Mouse (Mus musculus): ENCODE measurements around the gene Nbea. TPM values are rescaled to one million over a fixed set of nuclear protein-coding genes. Genes with fewer than 3 reads are reported as not detected.

The Nbea gene
- polyA plus RNA-seq, 1 experiment = 7.7 TPM

GRCm38 (mm10) chr3:55730549-55730948, 453.0 kb downstream of the Nbea start:
- H3K36me3 ChIP-seq (ENCODE audit: control insufficient read depth, insufficient read depth, low read length) = no peaks in the 10 kb centered on the region
- no peak for DNase-seq
- no peaks in the 10 kb centered on the region for H3K4me1 ChIP-seq (ENCODE audit: control insufficient read depth, insufficient read depth, low read length)
- no peaks in the 10 kb centered on the region for H3K27me3 ChIP-seq (replicated peaks; ENCODE audit: control insufficient read depth, insufficient read depth, low read length)
- H3K4me3 ChIP-seq (ENCODE audit: insufficient read depth, low read depth, low read length) = no peak overlapping the region
- no peak for TF ChIP-seq CTCF (conservative IDR thresholded peaks at IDR 0.05; ENCODE audit: insufficient read depth, insufficient read length, low read depth, low read length)
- no peak for TF ChIP-seq POLR2A (IDR thresholded peaks at IDR 0.05; ENCODE audit: low read depth, low read length)
- WGBS = 79% methylated on average over 5 of the region's 5 CpGs
- no peak overlapping the region for H3K27ac ChIP-seq (ENCODE audit: insufficient read depth, low read depth, low read length)

DNA sequence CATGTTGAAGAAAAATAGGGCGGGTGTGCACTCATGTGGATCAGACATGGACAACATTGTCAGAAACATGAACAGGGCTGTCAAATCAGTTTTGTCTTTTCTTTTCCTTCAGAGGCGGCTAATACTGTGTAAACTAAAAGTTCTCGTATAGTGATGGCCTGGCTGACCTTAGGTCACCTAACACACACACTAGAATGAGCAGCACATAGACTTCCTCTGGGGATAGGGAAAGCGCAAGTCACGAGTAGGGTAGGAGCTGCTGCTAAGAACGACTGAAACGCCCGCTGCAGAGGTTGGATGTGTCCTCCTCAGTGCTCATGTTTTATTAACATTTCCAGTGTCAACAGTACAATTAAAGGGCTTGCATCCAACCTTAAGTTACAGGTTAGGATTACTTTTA, 453.4 kb downstream of the Nbea start:
- TF ChIP-seq POLR2A (IDR thresholded peaks at IDR 0.05; ENCODE audit: low read depth, low read length) (no peak), CTCF (conservative IDR thresholded peaks at IDR 0.05; ENCODE audit: insufficient read depth, insufficient read length, low read depth, low read length) (no peak)
- 60% methylated on average over 8 of the region's 8 CpGs for WGBS
- H3K27ac ChIP-seq (ENCODE audit: insufficient read depth, low read depth, low read length) = no peak overlapping the region
- no peak overlapping the region for H3K4me3 ChIP-seq (ENCODE audit: insufficient read depth, low read depth, low read length)
- H3K4me1 ChIP-seq (ENCODE audit: control insufficient read depth, insufficient read depth, low read length) = no peaks in the 10 kb centered on the region
- no peaks in the 10 kb centered on the region for H3K27me3 ChIP-seq (replicated peaks; ENCODE audit: control insufficient read depth, insufficient read depth, low read length)
- H3K36me3 ChIP-seq (ENCODE audit: control insufficient read depth, insufficient read depth, low read length) = no peaks in the 10 kb centered on the region
- DNase-seq = no peak

DNA sequence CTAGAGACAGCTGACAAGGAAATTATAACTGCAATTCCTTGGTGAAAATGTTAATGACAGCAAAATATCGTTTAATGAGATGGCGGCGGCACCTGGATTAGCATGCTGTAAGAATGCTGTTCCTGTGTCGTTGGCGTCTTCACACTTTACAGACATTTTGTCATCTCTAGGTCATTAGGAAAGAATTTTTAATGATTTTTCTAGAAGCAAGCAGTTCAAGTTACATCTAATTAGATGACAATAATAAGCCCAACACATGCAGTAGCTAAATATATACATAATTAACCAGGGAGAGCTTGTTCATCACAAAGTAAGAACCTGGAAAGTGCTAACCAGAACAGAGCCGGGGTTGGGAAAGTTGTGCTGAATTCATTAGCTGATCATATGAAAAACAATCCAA, 469.2 kb downstream of the Nbea start:
- no peak overlapping the region for H3K27ac ChIP-seq (ENCODE audit: insufficient read depth, low read depth, low read length)
- H3K4me1 ChIP-seq (ENCODE audit: control insufficient read depth, insufficient read depth, low read length) = no peaks in the 10 kb centered on the region
- H3K27me3 ChIP-seq (replicated peaks; ENCODE audit: control insufficient read depth, insufficient read depth, low read length) = no peaks in the 10 kb centered on the region
- TF ChIP-seq CTCF (conservative IDR thresholded peaks at IDR 0.05; ENCODE audit: insufficient read depth, insufficient read length, low read depth, low read length) = no peak
- H3K4me3 ChIP-seq (ENCODE audit: insufficient read depth, low read depth, low read length) = no peak overlapping the region
- WGBS = 86% methylated on average over 6 of the region's 6 CpGs
- no peaks in the 10 kb centered on the region for H3K36me3 ChIP-seq (ENCODE audit: control insufficient read depth, insufficient read depth, low read length)
- DNase-seq = no peak

DNA sequence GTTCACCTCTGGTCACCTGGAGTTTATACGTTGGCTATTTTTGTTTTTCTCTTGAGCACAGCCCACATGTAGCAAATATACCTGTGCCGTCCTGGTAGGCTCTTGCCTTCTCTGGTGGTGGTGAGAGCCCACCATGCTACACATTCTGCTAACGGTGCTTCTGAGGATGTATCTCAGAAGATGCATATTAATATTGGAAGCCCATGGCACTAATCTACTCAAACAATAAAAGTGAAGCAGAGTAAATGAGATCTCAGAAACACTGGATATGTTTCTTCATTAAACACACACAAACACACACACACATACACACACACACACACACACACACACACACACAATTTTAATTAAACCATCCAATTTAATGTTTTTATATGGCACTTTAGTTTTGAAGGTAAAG, 469.6 kb downstream of the Nbea start:
- DNase-seq = no peak
- H3K27me3 ChIP-seq (replicated peaks; ENCODE audit: control insufficient read depth, insufficient read depth, low read length) = no peaks in the 10 kb centered on the region
- WGBS = 94% methylated on average over 3 of the region's 3 CpGs

GRCm38 (mm10) chr3:55710300-55710699, 473.2 kb downstream of the Nbea start:
- Histone ChIP-seq H3K36me3 (ENCODE audit: control insufficient read depth, insufficient read depth, low read length) (no peaks in the 10 kb centered on the region), H3K27ac (ENCODE audit: insufficient read depth, low read depth, low read length) (no peak overlapping the region), H3K4me1 (ENCODE audit: control insufficient read depth, insufficient read depth, low read length) (no peaks in the 10 kb centered on the region), H3K27me3 (replicated peaks; ENCODE audit: control insufficient read depth, insufficient read depth, low read length) (no peaks in the 10 kb centered on the region), H3K4me3 (ENCODE audit: insufficient read depth, low read depth, low read length) (no peak overlapping the region)
- TF ChIP-seq CTCF (conservative IDR thresholded peaks at IDR 0.05; ENCODE audit: insufficient read depth, insufficient read length, low read depth, low read length) (no peak), POLR2A (IDR thresholded peaks at IDR 0.05; ENCODE audit: low read depth, low read length) (no peak)
- DNase-seq = no peak
- 90% methylated on average over 4 of the region's 4 CpGs for WGBS

More for the DNA sequence above, 469.6 kb downstream of the Nbea start:
- no peak for TF ChIP-seq CTCF (conservative IDR thresholded peaks at IDR 0.05; ENCODE audit: insufficient read depth, insufficient read length, low read depth, low read length)
- no peak for TF ChIP-seq POLR2A (IDR thresholded peaks at IDR 0.05; ENCODE audit: low read depth, low read length)
- Histone ChIP-seq H3K4me1 (ENCODE audit: control insufficient read depth, insufficient read depth, low read length) (no peaks in the 10 kb centered on the region), H3K4me3 (ENCODE audit: insufficient read depth, low read depth, low read length) (no peak overlapping the region), H3K36me3 (ENCODE audit: control insufficient read depth, insufficient read depth, low read length) (no peaks in the 10 kb centered on the region), H3K27ac (ENCODE audit: insufficient read depth, low read depth, low read length) (no peak overlapping the region)

- H3K27ac ChIP-seq (ENCODE audit: insufficient read depth, low read depth, low read length) = no peak overlapping the region
- H3K36me3 ChIP-seq (ENCODE audit: control insufficient read depth, insufficient read depth, low read length) = no peaks in the 10 kb centered on the region
- H3K27me3 ChIP-seq (replicated peaks; ENCODE audit: control insufficient read depth, insufficient read depth, low read length) = no peaks in the 10 kb centered on the region
- 89% methylated on average over 6 of the region's 6 CpGs for WGBS
- peaks cover 6% of the 10 kb centered on the region; the same call in 1 of the 2 replicates for H3K4me1 ChIP-seq (ENCODE audit: control insufficient read depth, insufficient read depth, low read length)
- DNase-seq = no peak
- TF ChIP-seq POLR2A (IDR thresholded peaks at IDR 0.05; ENCODE audit: low read depth, low read length) (no peak), CTCF (conservative IDR thresholded peaks at IDR 0.05; ENCODE audit: insufficient read depth, insufficient read length, low read depth, low read length) (no peak)
- no peak overlapping the region for H3K4me3 ChIP-seq (ENCODE audit: insufficient read depth, low read depth, low read length)
Measured at GRCm38 (mm10) chr3:55701632-55702031, 481.9 kb downstream of the Nbea start.

DNA sequence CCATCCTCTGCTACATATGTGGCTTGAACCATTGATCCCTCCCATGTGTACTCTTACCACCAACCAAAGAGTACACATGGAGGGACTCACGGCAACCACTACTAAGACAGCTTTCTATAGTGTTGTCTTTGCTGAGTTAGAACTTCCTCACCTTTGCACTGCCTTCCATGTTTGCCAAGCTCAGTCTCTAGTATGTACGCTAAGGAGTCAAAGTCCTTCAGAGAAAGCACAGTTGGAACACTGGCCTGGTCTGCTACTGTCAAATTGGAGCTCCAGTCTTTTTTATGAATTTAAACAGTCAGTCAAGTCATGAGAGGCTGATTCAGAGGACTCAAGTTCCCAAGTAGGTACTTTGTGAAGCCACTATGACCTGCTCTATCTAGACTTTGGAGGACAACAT, 486.3 kb downstream of the Nbea start:
- WGBS = 68% methylated on average over 2 of the region's 2 CpGs
- DNase-seq = peak; percentile 77

DNA sequence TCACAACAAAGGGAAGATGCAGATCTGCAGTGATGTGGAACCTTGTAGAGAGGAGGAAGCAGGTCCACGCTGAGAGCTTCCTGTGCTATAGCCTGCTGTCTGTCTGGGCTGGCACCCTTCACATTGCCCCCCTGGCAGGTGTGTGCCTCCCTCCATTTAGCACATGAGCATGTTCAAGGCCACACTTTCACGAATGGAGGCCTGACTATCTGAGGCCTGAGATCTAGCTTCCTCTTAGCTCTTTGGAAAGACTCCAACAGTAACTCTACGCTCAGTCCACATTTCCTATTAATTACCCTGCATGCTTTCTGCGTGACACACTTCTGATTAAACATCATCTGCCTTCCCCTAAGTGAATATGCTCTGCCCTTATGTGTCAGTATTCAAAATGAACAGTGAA, 490.4 kb downstream of the Nbea start:
- Histone ChIP-seq H3K27me3 (replicated peaks; ENCODE audit: control insufficient read depth, insufficient read depth, low read length) (no peaks in the 10 kb centered on the region), H3K27ac (ENCODE audit: insufficient read depth, low read depth, low read length) (no peak overlapping the region), H3K4me3 (ENCODE audit: insufficient read depth, low read depth, low read length) (no peak overlapping the region), H3K36me3 (ENCODE audit: control insufficient read depth, insufficient read depth, low read length) (no peaks in the 10 kb centered on the region), H3K4me1 (ENCODE audit: control insufficient read depth, insufficient read depth, low read length) (peaks cover 6% of the 10 kb centered on the region; the same call in 1 of the 2 replicates)
- no peak for DNase-seq
- 23% methylated on average over 4 of the region's 4 CpGs for WGBS
- no peak for TF ChIP-seq CTCF (conservative IDR thresholded peaks at IDR 0.05; ENCODE audit: insufficient read depth, insufficient read length, low read depth, low read length)
- no peak for TF ChIP-seq POLR2A (IDR thresholded peaks at IDR 0.05; ENCODE audit: low read depth, low read length)

More for the DNA sequence above, 486.3 kb downstream of the Nbea start:
- no peak for TF ChIP-seq POLR2A (IDR thresholded peaks at IDR 0.05; ENCODE audit: low read depth, low read length)
- TF ChIP-seq CTCF (conservative IDR thresholded peaks at IDR 0.05; ENCODE audit: insufficient read depth, insufficient read length, low read depth, low read length) = no peak
- H3K4me3 ChIP-seq (ENCODE audit: insufficient read depth, low read depth, low read length) = no peak overlapping the region
- peaks cover 6% of the 10 kb centered on the region; the same call in 1 of the 2 replicates for H3K4me1 ChIP-seq (ENCODE audit: control insufficient read depth, insufficient read depth, low read length)
- no peaks in the 10 kb centered on the region for H3K27me3 ChIP-seq (replicated peaks; ENCODE audit: control insufficient read depth, insufficient read depth, low read length)
- no peak overlapping the region for H3K27ac ChIP-seq (ENCODE audit: insufficient read depth, low read depth, low read length)
- H3K36me3 ChIP-seq (ENCODE audit: control insufficient read depth, insufficient read depth, low read length) = no peaks in the 10 kb centered on the region
